Mouse (Mus musculus) small intestine, adult 10 weeks (tissue): ENCODE measurements around the gene Olfr1214. TPM values are rescaled to one million over a fixed set of nuclear protein-coding genes. Genes with fewer than 3 reads are reported as not detected.

Experiments used
- polyA plus RNA-seq: library from polyadenylated mRNA; stranded (reverse); fragments of 350-450 nt; fragmentation: Illumina TruSeq; extraction: RNeasy Lipid Tissue Mini Kit (QIAGEN cat#74804); gene quantifications from one replicate; pipeline ENCODE4 v1.2.3, GENCODE M21; 2014; ENCODE audit warnings: low replicate concordance

Olfr1214 gene
- not detected for polyA plus RNA-seq

DNA sequence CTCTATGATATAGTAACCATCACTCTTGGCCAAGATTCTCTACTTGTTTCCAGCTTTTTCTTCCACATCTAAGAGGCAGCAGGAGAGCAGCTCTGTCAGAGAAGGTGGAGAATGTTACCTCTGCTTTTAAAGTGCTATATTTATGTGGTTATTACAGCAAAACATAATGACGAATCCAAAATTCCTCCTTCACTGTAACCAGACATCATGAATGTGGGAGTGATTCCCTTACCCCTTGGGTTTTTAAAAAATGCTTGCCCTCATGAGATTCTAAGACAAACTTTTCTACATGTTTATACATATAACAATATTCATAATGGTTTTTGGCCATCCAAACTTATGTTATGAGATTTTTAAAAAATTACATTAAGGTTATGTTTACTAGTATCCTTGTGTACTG, at the start of gene Olfr1214:
Olfr1214 (minus strand) TSS at position 101 of the 400 bp plus-strand sequence.

DNA sequence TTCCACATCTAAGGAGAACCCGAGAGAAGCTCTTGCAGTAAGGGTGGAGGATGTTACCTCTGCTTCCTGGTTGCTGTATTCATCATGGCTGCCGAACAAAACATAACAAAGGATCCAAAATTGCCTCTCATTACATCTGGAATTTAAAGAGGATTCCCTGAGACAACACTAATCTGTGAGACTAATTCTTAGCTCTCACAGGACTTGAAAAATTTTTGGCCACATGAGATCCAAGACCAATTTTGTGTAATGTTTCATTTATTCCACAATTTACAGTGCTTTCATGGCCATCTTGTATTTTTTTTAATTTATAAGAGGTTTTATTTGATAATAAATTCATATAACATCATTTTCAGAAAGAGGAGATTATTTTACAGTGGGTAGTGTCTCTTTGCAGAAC, 39.5 kb upstream of the Olfr1214 start, which contains the start of gene Olfr1217:
Olfr1217 (minus strand) TSS at position 101 of the 400 bp plus-strand sequence.

DNA sequence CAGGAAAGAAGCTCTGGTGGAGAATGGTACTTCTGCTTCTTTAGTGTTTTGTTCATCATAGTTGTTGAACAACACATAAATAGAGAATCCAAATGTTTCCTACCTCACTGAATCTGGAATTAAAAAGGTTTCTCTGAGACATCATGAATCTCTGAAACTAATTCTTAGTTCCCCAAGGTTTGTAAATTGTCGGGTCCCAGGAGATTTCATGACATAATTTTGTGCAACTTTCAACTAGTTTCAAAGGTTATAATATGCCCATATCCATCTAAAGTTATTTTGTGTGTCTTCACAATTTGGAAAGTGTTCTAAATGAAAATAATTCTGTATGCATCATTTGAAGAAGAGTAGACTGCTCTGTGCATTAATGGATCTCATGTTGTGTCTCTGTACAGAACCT, 25.8 kb upstream of the Olfr1214 start, which contains the start of gene Olfr1216:
Olfr1216 (minus strand) TSS at position 101 of the 400 bp plus-strand sequence.

DNA sequence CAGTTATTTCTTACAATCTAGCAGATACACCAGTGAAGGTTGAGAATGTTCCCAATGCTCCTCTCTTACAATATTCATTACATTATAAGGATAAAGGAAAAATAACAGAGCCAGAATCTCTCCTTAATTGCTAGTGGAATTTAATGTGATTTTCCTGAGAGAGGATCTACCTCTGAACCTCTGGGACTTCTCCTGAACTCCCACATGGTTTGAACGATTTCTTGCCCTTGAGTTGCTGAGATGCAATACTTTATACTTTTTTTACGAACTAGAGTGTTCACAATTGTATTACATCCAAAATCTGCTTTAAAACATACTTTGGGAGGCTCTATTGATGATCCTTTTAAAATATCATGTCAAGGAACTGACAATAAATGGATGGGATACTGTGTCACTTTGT, 14.4 kb upstream of the Olfr1214 start, which contains the start of gene Olfr1215:
Olfr1215 (minus strand) TSS at position 101 of the 400 bp plus-strand sequence.

DNA sequence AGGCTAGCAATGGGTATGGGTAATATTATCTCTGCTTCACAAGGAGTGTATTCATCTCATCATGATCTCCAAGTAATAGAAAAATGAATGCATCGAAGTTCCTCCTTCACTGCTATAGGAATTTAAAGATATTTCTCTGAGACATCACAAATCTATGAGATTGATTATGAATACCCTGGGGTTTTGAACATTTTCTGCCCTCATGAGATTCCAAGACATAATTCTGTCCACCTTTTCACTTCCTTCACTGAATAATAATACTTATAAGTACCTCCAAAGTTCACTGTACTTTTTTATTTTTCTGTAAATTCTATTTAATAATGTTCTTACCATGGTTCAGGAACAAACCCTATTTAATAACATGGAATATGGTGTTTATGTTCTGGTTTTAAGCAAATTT, 12.3 kb downstream of the Olfr1214 start, which contains the start of gene Gm13762:
Gm13762 (minus strand) TSS at position 101 of the 400 bp plus-strand sequence.

DNA sequence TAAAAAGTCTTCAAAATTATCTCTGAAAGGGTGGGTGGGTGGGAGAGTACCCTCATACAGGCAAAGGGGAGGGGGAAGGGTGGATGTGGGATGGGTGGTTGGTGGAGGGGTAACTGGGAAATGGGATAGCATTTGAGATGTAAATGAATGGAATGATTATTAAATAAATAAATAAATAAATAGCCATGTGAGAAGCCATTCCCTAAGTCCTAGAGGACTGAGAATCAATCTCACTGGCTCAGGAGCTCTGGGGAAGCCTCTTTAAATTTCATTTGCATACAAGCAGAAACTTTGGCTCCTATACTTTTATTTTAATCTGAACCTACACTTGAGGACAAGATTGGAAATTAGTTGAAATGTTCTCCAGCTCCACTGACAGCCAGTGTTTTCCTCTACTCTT, 38.8 kb downstream of the Olfr1214 start, which contains the start of gene Olfr1212:
Olfr1212 (plus strand) TSS at position 301 of the 400 bp plus-strand sequence.

DNA sequence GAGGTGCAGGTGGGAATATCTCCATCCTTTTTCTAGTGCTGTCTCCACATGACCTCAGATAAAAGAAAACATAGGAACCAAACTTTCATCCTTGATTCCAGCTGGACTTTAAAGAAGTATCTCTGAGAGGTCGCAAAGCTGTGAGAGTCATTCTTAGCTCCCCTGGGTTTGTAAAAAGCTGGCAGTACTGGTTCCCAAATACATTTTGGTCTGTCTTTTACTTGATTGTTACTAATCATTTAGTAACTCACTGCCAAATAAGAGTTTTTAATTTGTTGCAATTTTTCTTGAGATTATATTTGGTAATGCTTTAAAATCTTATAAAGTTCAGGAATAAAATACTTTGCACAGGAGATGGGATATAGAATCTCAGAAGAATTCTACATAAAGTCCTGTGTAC, 54.4 kb downstream of the Olfr1214 start, which contains the start of gene Olfr1211:
Olfr1211 (minus strand) TSS at position 101 of the 400 bp plus-strand sequence.

Other genes starting within 250 kb of the Olfr1214 start
- not detected for gene Olfr1198, start 241.3 kb downstream of the Olfr1214 start, polyA plus RNA-seq
- gene Olfr1199, start 232.2 kb downstream of the Olfr1214 start, polyA plus RNA-seq = not detected
- gene Olfr1200, start 222.2 kb downstream of the Olfr1214 start, polyA plus RNA-seq = not detected
- gene Olfr1201, start 199.6 kb downstream of the Olfr1214 start, polyA plus RNA-seq = not detected
- gene Olfr1202, start 178.2 kb downstream of the Olfr1214 start, polyA plus RNA-seq = not detected
- gene Olfr1205, start 162.9 kb downstream of the Olfr1214 start, polyA plus RNA-seq = not detected
- not detected for gene Olfr1204, start 143.4 kb downstream of the Olfr1214 start, polyA plus RNA-seq
- not detected for gene Olfr1206, start 129.4 kb downstream of the Olfr1214 start, polyA plus RNA-seq
- not detected for gene Olfr1208, start 90.3 kb downstream of the Olfr1214 start, polyA plus RNA-seq
- not detected for gene Olfr1209, start 77.5 kb downstream of the Olfr1214 start, polyA plus RNA-seq
- gene Olfr1211, start 54.5 kb downstream of the Olfr1214 start, polyA plus RNA-seq = not detected
- not detected for gene Olfr1212, start 38.7 kb downstream of the Olfr1214 start, polyA plus RNA-seq
- gene Gm13762, start 12.4 kb downstream of the Olfr1214 start, polyA plus RNA-seq = not detected
- not detected for gene Olfr1215, start 14.3 kb upstream of the Olfr1214 start, polyA plus RNA-seq
- gene Olfr1216, start 25.7 kb upstream of the Olfr1214 start, polyA plus RNA-seq = not detected
- not detected for gene Olfr1217, start 39.4 kb upstream of the Olfr1214 start, polyA plus RNA-seq
- gene Olfr1218, start 68.5 kb upstream of the Olfr1214 start, polyA plus RNA-seq = not detected
- not detected for gene Olfr1219, start 90.9 kb upstream of the Olfr1214 start, polyA plus RNA-seq
- gene Olfr1220, start 114.2 kb upstream of the Olfr1214 start, polyA plus RNA-seq = not detected
- not detected for gene Olfr1221, start 124.6 kb upstream of the Olfr1214 start, polyA plus RNA-seq
- gene Olfr1222, start 140.4 kb upstream of the Olfr1214 start, polyA plus RNA-seq = not detected
- gene Olfr1223, start 158.9 kb upstream of the Olfr1214 start, polyA plus RNA-seq = not detected
- not detected for gene Olfr1224-ps1, start 171.4 kb upstream of the Olfr1214 start, polyA plus RNA-seq
- gene Olfr1225, start 182.0 kb upstream of the Olfr1214 start, polyA plus RNA-seq = not detected
- not detected for gene Olfr1226, start 207.4 kb upstream of the Olfr1214 start, polyA plus RNA-seq